ENCODE assay signal across 11 mouse cellular contexts in the genomic region with DNA sequence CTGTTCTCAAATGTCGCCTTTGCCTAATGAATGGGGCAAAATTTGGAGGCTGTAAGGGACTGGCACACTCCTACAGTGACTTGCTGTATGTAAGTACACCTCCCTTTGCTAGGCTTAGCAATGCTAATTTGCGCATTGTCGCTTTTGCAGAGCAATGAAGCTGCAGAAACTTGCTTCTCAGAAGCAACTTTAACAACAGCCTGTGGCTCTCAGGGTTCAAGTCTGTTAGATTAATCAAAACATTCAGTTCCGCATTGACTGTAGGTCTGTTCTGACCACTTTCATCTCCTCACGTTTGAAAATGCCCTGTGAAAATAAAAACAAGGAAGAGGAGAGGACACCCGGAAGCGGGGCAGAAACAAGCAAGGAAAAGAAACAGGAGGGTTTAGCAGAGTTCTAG. TPM values are rescaled to one million over a fixed set of nuclear protein-coding genes. Genes with fewer than 3 reads are reported as not detected.
A peak's percentile ranks its signal among the peaks of the same experiment; 100 is the strongest.
DNase-seq lines count a peak whose midpoint lies in the region; ATAC-seq lines count a peak whose summit lies in the region.
"Had no signal": no experiment of that assay in that cellular context is flagged by ENCODE, and none has a peak within 500 bp of the region (broad histone marks: within the 10 kb centered on the region; RNA-seq: fewer than 3 reads in every experiment).

No protein-coding gene starts in this region.

- peaks cover 86% of the 10 kb centered on the region for H3K27me3 ChIP-seq in hindbrain, embryonic 14.5 days (ENCODE audit: control insufficient read depth, insufficient read depth, low read length)
- peaks cover 72% of the 10 kb centered on the region for H3K27me3 ChIP-seq in hindbrain, embryonic 12.5 days
- peaks cover 61% of the 10 kb centered on the region for H3K27me3 ChIP-seq in liver, embryonic 12.5 days (replicated peaks)

- H3K4me3 ChIP-seq in hindbrain, embryonic 14.5 days (replicated peaks; ENCODE audit: low read length): no peak overlapping the region
- no peak overlapping the region for H3K4me3 ChIP-seq in hindbrain, embryonic 12.5 days
- peak overlapping the region; percentile 52; the same call in 1 of the 2 replicates for H3K4me3 ChIP-seq in liver, embryonic 12.5 days
- H3K4me3 ChIP-seq: myocyte had no signal

- no peak for ATAC-seq in hindbrain, embryonic 14.5 days (ENCODE audit: low FRiP score)
- no peak for ATAC-seq in hindbrain, embryonic 12.5 days (ENCODE audit: low FRiP score)
- no peak for ATAC-seq in liver, embryonic 12.5 days

- H3K9me3 ChIP-seq in hindbrain, embryonic 14.5 days (ENCODE audit: control insufficient read depth, low read length): no peaks in the 10 kb centered on the region
- no peaks in the 10 kb centered on the region for H3K9me3 ChIP-seq in hindbrain, embryonic 12.5 days (replicated peaks)
- no peaks in the 10 kb centered on the region for H3K9me3 ChIP-seq in liver, embryonic 12.5 days (replicated peaks)

- H3K36me3 ChIP-seq in hindbrain, embryonic 14.5 days (replicated peaks; ENCODE audit: control insufficient read depth, insufficient read depth): no peaks in the 10 kb centered on the region
- H3K36me3 ChIP-seq in hindbrain, embryonic 12.5 days: no peaks in the 10 kb centered on the region
- peaks cover 4% of the 10 kb centered on the region; the same call in 1 of the 2 replicates for H3K36me3 ChIP-seq in liver, embryonic 12.5 days

- H3K4me1 ChIP-seq in hindbrain, embryonic 14.5 days (replicated peaks; ENCODE audit: control insufficient read depth, insufficient read depth, low read length): peaks cover 8% of the 10 kb centered on the region; the same call in 1 of the 2 replicates
- H3K4me1 ChIP-seq in hindbrain, embryonic 12.5 days: peaks cover 22% of the 10 kb centered on the region
- no peaks in the 10 kb centered on the region for H3K4me1 ChIP-seq in liver, embryonic 12.5 days

- 3% methylated on average over 7 of the region's 7 CpGs for WGBS in hindbrain, embryonic 14.5 days
- 2% methylated on average over 7 of the region's 7 CpGs for WGBS in hindbrain, embryonic 12.5 days
- WGBS in liver, embryonic 12.5 days (ENCODE audit: insufficient replicate concordance): 11% methylated on average over 7 of the region's 7 CpGs

- no peak overlapping the region for H3K9ac ChIP-seq in hindbrain, embryonic 14.5 days
- no peak overlapping the region for H3K9ac ChIP-seq in hindbrain, embryonic 12.5 days
- H3K9ac ChIP-seq in liver, embryonic 12.5 days: no peak overlapping the region

- DNase-seq in hindbrain, embryonic 14.5 days (ENCODE audit: low spot score): peak; percentile 29
- DNase-seq in ES-CJ7 (ENCODE audit: low read depth, low spot score): peak; percentile 71
- peak; percentile 22 for DNase-seq in embryo, embryonic 10 days (ENCODE audit: low spot score)
- no peak for DNase-seq in urinary bladder, adult 2 months (ENCODE audit: low spot score)
- DNase-seq in layer of hippocampus, postnatal 36 days: no peak
- DNase-seq: adrenal gland, postnatal 10 days; cerebellum, adult 8-10 months; thymus, adult 2 months had no signal

- no peak overlapping the region for H3K27ac ChIP-seq in hindbrain, embryonic 14.5 days
- no peak overlapping the region for H3K27ac ChIP-seq in hindbrain, embryonic 12.5 days
- peak overlapping the region; percentile 54; the same call in 1 of the 2 replicates for H3K27ac ChIP-seq in liver, embryonic 12.5 days

- H3K4me2 ChIP-seq in hindbrain, embryonic 14.5 days (replicated peaks): no peak overlapping the region
- no peak overlapping the region for H3K4me2 ChIP-seq in hindbrain, embryonic 12.5 days (replicated peaks)
- H3K4me2 ChIP-seq in liver, embryonic 12.5 days: peak overlapping the region; percentile 58

RNA-seq across cellular contexts. Expression of a gene that starts 14.8 kb away (rescaled TPM):
- polyA plus RNA-seq in hindbrain, embryonic 14.5 days (2014; fragmentation: Nextera tagmentation; extraction: Ambion mirVana): 1.0 and 1.3 TPM in 2 replicates
- polyA plus RNA-seq in hindbrain, embryonic 12.5 days (2016; fragmentation: Nextera tagmentation; extraction: Ambion mirVana): 0.43 and 0.72 TPM in 2 replicates
- 3.0 and 4.0 TPM in 2 replicates for polyA plus RNA-seq in liver, embryonic 12.5 days (2016; fragmentation: Nextera tagmentation; extraction: Ambion mirVana)
- polyA plus RNA-seq in urinary bladder, adult 2 months (2012; rRNA removed): 1.1 and 1.3 TPM in 2 replicates
- not detected for total RNA-seq in layer of hippocampus, postnatal 36 days (2021)
- polyA plus RNA-seq: myocyte had no signal

Comparison
In these comparisons a context has a peak if more than half of its experiments do, and no peak if none do; other contexts are left out.
1. DNase-seq: peak in hindbrain, embryonic 14.5 days (single experiment), ES-CJ7 (single experiment) and embryo, embryonic 10 days (single experiment); none in urinary bladder, adult 2 months (single experiment) and layer of hippocampus, postnatal 36 days (0 of 2).